Mouse (Mus musculus) midbrain, postnatal 0 days (tissue): ENCODE data around the gene Lin7a. TPM values are rescaled to one million over a fixed set of nuclear protein-coding genes. Genes with fewer than 3 reads are reported as not detected.

Experiments used
- ATAC-seq: fragments of 200-750 bp; cut with Nextera tagmentation; 2 replicates; pipeline ENCODE4 v1.8.0; 2017; ENCODE audit warnings: moderate number of reproducible peaks, mild to moderate bottlenecking, moderate TSS enrichment, moderate library complexity; ENCODE audit not compliant: low FRiP score
- DNase-seq: peaks from one replicate; pipeline ENCODE4 v3.0.0-alpha.2; 2015; ENCODE audit warnings: low spot score
- H3K27ac ChIP-seq: fragments of 300-500 bp; sonication (generic); 2 replicates; pipeline ENCODE4 v1.5.1; 2014; ENCODE audit warnings: low read depth, mild to moderate bottlenecking, low read length, mixed read lengths
- H3K27me3 ChIP-seq: fragments of 300-500 bp; sonication (generic); 2 replicates; pipeline ENCODE4 v1.6.1; 2014; ENCODE audit warnings: low read length, control low read depth, mixed read lengths; ENCODE audit not compliant: insufficient read depth
- H3K36me3 ChIP-seq: fragments of 300-500 bp; sonication (generic); 2 replicates; pipeline ENCODE4 v1.6.1; 2014; ENCODE audit warnings: low read length, control low read depth, mixed read lengths; ENCODE audit not compliant: insufficient read depth
- H3K4me1 ChIP-seq: fragments of 300-500 bp; sonication (generic); 2 replicates; pipeline ENCODE4 v1.6.1; 2014; ENCODE audit warnings: mild to moderate bottlenecking, control low read depth, antibody characterized with exemption, low read length, mixed read lengths; ENCODE audit not compliant: insufficient read depth
- H3K4me2 ChIP-seq: fragments of 300-500 bp; sonication (generic); 2 replicates; pipeline ENCODE4 v1.6.1; 2014; ENCODE audit warnings: low read depth, mild to moderate bottlenecking, low read length, mixed read lengths; ENCODE audit not compliant: poor library complexity, severe bottlenecking
- H3K4me3 ChIP-seq: fragments of 300-500 bp; sonication (generic); 2 replicates; pipeline ENCODE4 v1.5.1; 2014; ENCODE audit warnings: low read depth, mild to moderate bottlenecking, low read length, moderate library complexity
- H3K9ac ChIP-seq: fragments of 300-500 bp; sonication (generic); replicated peaks from 2 replicates; pipeline ENCODE4 v1.6.1; 2014; ENCODE audit warnings: mild to moderate bottlenecking, low read length, moderate library complexity, mixed read lengths; ENCODE audit not compliant: poor library complexity, severe bottlenecking
- H3K9me3 ChIP-seq: fragments of 300-500 bp; sonication (generic); 2 replicates; pipeline ENCODE4 v1.6.1; 2016; ENCODE audit warnings: low read length, control low read depth
- CTCF ChIP-seq: IDR thresholded peaks from 2 replicates; pipeline ENCODE4 v1.5.1; 2016; ENCODE audit warnings: antibody characterized with exemption, mild to moderate bottlenecking
- WGBS: fragments of 180-500 bp; shearing (Covaris S2); extraction: QIAGEN DNeasy Blood & Tissue Kit; methylation state at CpG from one replicate; pipeline ENCODE4 v1.1.7; 2014; 5-methylcytosine and 5-hydroxymethylcytosine counted together
- polyA plus RNA-seq: library from polyadenylated mRNA; unstranded; fragments of >200 nt; fragmentation: Nextera tagmentation; extraction: Ambion mirVana; gene quantifications from 2 replicates; pipeline ENCODE4 v1.2.1, GENCODE M21; 2015
- total RNA-seq: library from RNA; depleted of rRNA; stranded (reverse); fragments of >200 nt; gene quantifications from 2 replicates; pipeline ENCODE4 v1.2.3, GENCODE M21; 2014

Gene Lin7a
- total and polyA plus RNA-seq, 2 experiments from 2014 or later = 28.5 to 41.7 TPM

DNA sequence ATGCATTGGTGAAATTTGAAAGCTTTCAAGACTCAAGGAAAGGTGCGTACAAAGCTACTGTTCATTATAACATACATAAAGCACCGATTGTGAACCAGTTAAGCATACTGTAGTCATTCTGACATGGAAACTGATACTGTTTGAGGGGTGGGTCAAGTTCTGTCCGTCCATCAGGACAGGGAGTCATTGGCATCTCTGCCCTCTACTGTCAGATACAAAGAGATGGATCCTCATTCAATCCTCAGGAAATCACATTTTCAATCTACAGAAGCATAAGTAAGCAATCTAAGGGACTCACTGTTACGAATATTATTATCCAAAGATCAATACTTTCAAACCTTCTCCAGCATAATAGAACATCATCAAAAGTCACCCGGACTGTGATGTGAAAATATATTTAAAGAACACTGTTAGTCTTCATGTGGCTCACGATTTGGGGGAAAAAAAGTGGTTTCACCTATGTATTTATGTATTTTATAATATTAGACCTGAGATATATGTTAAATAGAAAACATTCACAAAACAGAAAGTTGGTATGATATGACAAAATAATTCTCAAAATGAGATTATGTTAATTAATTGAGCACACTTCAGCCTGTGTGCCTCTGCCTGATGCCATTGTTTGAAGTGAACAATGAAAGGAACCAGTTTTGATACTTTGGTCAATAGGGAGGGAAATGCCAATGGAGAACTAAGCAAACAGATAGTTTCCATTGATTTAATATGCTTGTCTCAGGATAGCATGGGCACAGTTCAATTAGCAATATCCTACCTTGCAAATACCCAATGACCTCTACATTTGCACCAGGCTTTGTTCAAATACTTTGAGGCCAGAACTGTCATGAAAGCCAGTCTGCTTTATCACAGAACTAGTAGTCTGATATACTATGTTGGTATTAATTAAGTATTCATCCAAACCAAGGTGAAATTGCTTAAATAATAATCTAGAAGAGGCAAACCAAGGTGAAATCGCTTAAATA is 36.8 kb upstream of the Lin7a start:
- TF ChIP-seq CTCF = no peak
- no peak for DNase-seq
- Histone ChIP-seq H3K27me3 (no peaks in the 10 kb centered on the region), H3K4me3 (no peak overlapping the region), H3K4me1 (no peaks in the 10 kb centered on the region), H3K27ac (no peak overlapping the region), H3K36me3 (no peaks in the 10 kb centered on the region), H3K9ac (no peak overlapping the region), H3K4me2 (no peak overlapping the region), H3K9me3 (no peaks in the 10 kb centered on the region)
- ATAC-seq = no peak
- 87% methylated on average over 7 of the region's 7 CpGs for WGBS

DNA sequence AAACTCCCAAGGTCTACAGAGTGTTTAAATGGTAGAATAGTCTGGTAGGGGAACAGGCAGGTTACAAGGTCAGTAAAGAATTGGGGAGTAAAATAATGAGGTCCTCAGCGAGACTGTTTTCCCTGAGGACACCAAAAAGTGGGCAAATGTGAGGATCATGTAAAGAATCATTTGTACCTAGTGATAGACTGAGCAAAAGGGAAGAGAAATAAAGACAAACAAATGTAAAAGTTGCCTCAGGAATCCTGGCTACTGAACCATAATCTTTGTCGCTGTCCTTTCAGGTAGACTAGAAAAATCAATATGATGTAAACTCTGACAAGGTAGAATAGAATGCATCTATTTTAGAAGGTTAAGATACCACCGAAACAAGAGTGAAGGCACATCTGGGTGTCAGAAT is 36.0 kb upstream of the Lin7a start:
- ATAC-seq (no peak), DNase-seq (no peak)
- WGBS = 91% methylated on average over 3 of the region's 3 CpGs
- TF ChIP-seq CTCF = no peak
- H3K4me1 ChIP-seq = no peaks in the 10 kb centered on the region
- H3K36me3 ChIP-seq = no peaks in the 10 kb centered on the region
- H3K9me3 ChIP-seq = no peaks in the 10 kb centered on the region
- no peak overlapping the region for H3K4me2 ChIP-seq
- H3K27ac ChIP-seq = no peak overlapping the region
- no peak overlapping the region for H3K9ac ChIP-seq
- H3K27me3 ChIP-seq = no peaks in the 10 kb centered on the region
- no peak overlapping the region for H3K4me3 ChIP-seq

DNA sequence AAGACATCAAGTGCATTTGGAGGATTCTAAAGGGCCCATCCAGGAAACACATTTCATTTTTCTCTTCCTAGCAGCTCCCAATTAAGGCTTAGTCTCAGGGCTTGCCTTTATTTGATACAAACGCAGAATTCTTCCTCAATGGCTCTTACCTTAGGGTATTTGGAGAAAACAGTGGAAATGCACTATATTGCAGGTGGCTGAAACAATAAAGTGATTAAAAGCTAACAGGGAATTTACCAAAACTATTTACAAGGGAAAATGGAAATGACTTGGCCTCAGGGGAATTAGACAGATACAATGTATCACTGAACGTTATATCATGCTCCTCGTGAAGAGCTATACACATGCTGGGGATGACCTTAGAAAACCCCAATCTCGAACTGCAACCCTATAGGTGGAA is 35.3 kb upstream of the Lin7a start:
- DNase-seq (no peak), ATAC-seq (no peak)
- no peak overlapping the region for H3K9ac ChIP-seq
- no peaks in the 10 kb centered on the region for H3K27me3 ChIP-seq
- TF ChIP-seq CTCF = no peak
- no peak overlapping the region for H3K4me3 ChIP-seq
- H3K4me2 ChIP-seq = no peak overlapping the region
- H3K27ac ChIP-seq = no peak overlapping the region
- H3K36me3 ChIP-seq = no peaks in the 10 kb centered on the region
- H3K9me3 ChIP-seq = no peaks in the 10 kb centered on the region
- 71% methylated on average over 4 of the region's 4 CpGs for WGBS
- H3K4me1 ChIP-seq = no peaks in the 10 kb centered on the region

DNA sequence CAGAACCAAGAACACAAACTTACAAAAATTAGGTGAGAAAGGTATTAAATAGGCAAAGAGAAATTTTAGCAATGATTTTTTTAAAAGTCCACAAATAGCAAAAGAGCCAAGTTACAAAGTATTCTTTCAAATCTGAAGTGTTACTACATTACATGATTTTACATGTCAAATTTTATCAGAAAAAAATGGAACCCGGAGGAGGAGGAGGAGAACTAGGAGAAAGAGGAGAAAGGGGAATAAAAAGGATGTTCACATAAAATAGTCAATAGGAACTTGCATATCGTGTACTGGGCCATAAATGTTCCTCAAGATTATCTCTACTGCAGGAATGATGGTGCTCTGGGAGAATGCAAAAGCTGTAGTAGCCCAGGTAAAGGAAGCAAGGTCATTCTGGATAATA is 34.4 kb upstream of the Lin7a start:
- Histone ChIP-seq H3K36me3 (no peaks in the 10 kb centered on the region), H3K4me1 (no peaks in the 10 kb centered on the region), H3K4me2 (no peak overlapping the region), H3K9me3 (no peaks in the 10 kb centered on the region), H3K27me3 (no peaks in the 10 kb centered on the region), H3K9ac (no peak overlapping the region), H3K4me3 (no peak overlapping the region), H3K27ac (no peak overlapping the region)
- DNase-seq (no peak), ATAC-seq (no peak)
- TF ChIP-seq CTCF = no peak
- 84% methylated on average over 2 of the region's 2 CpGs for WGBS

DNA sequence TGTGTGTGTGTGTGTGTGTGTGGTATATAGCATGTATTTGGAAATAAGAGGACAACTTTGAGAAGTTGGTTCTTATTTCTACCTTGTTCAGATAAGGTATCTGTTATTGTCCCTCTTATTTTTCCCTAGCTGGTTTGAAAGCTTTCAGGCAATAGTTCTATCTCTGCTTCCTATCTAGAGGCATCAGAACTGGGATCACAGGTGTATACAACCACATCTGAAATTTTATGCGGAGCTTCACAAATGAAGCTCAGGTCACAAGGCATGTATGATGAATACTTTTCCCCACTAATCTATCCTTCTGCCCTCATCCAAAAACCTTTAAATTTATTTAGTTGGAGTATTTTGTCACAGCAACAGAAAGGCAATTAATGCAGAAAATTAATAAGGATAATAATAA is 33.8 kb upstream of the Lin7a start:
- ATAC-seq (no peak), DNase-seq (no peak)
- 97% methylated on average over 1 of the region's 1 CpGs for WGBS
- no peaks in the 10 kb centered on the region for H3K27me3 ChIP-seq
- no peaks in the 10 kb centered on the region for H3K9me3 ChIP-seq
- no peak overlapping the region for H3K27ac ChIP-seq
- no peaks in the 10 kb centered on the region for H3K36me3 ChIP-seq
- no peak overlapping the region for H3K4me2 ChIP-seq
- no peak for TF ChIP-seq CTCF
- no peaks in the 10 kb centered on the region for H3K4me1 ChIP-seq
- no peak overlapping the region for H3K9ac ChIP-seq
- H3K4me3 ChIP-seq = no peak overlapping the region

DNA sequence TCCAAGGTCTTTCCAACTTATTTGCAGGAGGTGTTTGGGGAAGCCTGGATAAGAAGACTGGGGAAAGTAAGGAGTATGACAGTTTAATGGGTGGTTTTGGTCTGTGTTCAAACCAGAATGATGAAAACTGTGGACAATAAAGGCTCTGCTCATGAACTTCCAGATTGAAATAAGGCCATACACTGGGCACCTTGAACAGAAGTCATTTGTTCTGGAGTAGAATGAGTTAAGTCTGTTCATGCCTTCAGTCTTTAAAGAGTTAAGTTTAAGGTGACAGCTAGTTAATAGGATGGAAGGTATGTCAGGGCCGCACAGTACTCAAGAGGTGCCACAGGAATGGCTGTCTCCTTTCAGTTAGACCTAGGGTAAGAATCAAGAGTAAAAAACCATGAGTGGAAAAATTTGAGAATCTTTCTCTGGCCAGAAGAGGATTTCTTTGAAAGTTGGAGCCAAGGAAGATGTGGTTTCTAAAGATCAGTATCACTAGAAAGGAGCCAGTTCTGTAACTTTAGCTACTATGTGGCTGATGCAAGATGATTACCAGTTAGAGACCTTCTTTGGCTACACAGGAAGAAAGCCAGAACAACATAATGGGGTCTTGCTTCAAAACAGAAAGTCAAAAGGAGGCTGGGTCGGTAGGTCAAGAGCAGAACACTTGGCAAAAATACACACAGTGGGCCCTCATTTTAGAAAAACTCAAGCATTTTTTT is 33.2 kb upstream of the Lin7a start:
- Histone ChIP-seq H3K27ac (no peak overlapping the region), H3K27me3 (no peaks in the 10 kb centered on the region), H3K36me3 (no peaks in the 10 kb centered on the region), H3K4me1 (no peaks in the 10 kb centered on the region), H3K9ac (no peak overlapping the region), H3K9me3 (no peaks in the 10 kb centered on the region), H3K4me3 (no peak overlapping the region), H3K4me2 (no peak overlapping the region)
- no peak for ATAC-seq
- TF ChIP-seq CTCF = no peak
- no peak for DNase-seq
- WGBS = 81% methylated on average over 2 of the region's 2 CpGs
